Mouse (Mus musculus) MEL (cell line): Measurements from ENCODE around the gene Oprm1. TPM values are rescaled to one million over a fixed set of nuclear protein-coding genes. Genes with fewer than 3 reads are reported as not detected.

ENCODE experiments used
- DNase-seq: peaks from one replicate; pipeline ENCODE4 v3.0.0; 2011; ENCODE audit warnings: low read depth, low spot score
- H3K27ac ChIP-seq: 2 replicates; pipeline ENCODE4 v1.5.1; 2012; ENCODE audit warnings: low read depth, mild to moderate bottlenecking, control low read depth, low read length, moderate library complexity; ENCODE audit not compliant: control insufficient read depth
- H3K27me3 ChIP-seq, 2 experiments: fragments of 150-350 bp in 1 of 2; sonication (generic) in 1 of 2; 2 replicates each; pipeline ENCODE4 v1.6.1; 2012; ENCODE audit warnings: low read length in 2 of 2, mild to moderate bottlenecking in 2 of 2, improper control_type of control experiment in 1 of 2, moderate library complexity in 1 of 2; ENCODE audit not compliant: insufficient read depth in 2 of 2, control insufficient read depth in 1 of 2
- H3K36me3 ChIP-seq, 2 experiments: 2 replicates each; pipeline ENCODE4 v1.6.1; 2012 to 2014; ENCODE audit warnings: low read length in 2 of 2, improper control_type of control experiment in 1 of 2, inconsistent platforms in 1 of 2, mild to moderate bottlenecking in 1 of 2; ENCODE audit not compliant: insufficient read depth in 2 of 2, control insufficient read depth in 1 of 2
- H3K4me1 ChIP-seq, 2 experiments: fragments of 150-350 bp in 1 of 2; sonication (generic) in 1 of 2; 2 replicates each; pipeline ENCODE4 v1.6.1; 2012; ENCODE audit warnings: low read length in 2 of 2, improper control_type of control experiment in 1 of 2, mild to moderate bottlenecking in 1 of 2; ENCODE audit not compliant: insufficient read depth in 2 of 2, control insufficient read depth in 1 of 2
- H3K4me3 ChIP-seq, 2 experiments: fragments of 150-350 bp in 1 of 2; sonication (generic) in 1 of 2; 2 replicates each; pipeline ENCODE4 v1.5.1; 2012; ENCODE audit warnings: low read depth in 2 of 2, low read length in 2 of 2, mild to moderate bottlenecking in 2 of 2, moderate library complexity in 2 of 2, control low read depth in 1 of 2, improper control_type of control experiment in 1 of 2; ENCODE audit not compliant: control insufficient read depth in 1 of 2, insufficient read depth in 1 of 2
- H3K79me2 ChIP-seq: 2 replicates; pipeline ENCODE4 v1.6.1; 2012; ENCODE audit warnings: mild to moderate bottlenecking, low read length, moderate library complexity; ENCODE audit not compliant: control insufficient read depth, poor library complexity, insufficient read depth
- H3K9ac ChIP-seq: 2 replicates; pipeline ENCODE4 v1.6.1; 2012; ENCODE audit warnings: low read depth, mild to moderate bottlenecking, control low read depth, low read length, moderate library complexity; ENCODE audit not compliant: control insufficient read depth, poor library complexity, severe bottlenecking
- H3K9me3 ChIP-seq: fragments of 150-350 bp; sonication (generic); replicated peaks from 2 replicates; pipeline ENCODE4 v1.6.1; 2012; ENCODE audit warnings: mild to moderate bottlenecking, low read length, improper control_type of control experiment, moderate library complexity; ENCODE audit not compliant: insufficient read depth
- BHLHE40 ChIP-seq: IDR thresholded peaks from 2 replicates; pipeline ENCODE4 v1.6.1; 2012; ENCODE audit warnings: low read depth, mild to moderate bottlenecking, inconsistent platforms, low read length, improper control_type of control experiment, borderline replicate concordance
- CHD1 ChIP-seq: IDR thresholded peaks from 2 replicates; pipeline ENCODE4 v1.6.1; 2012; ENCODE audit warnings: low read depth, mild to moderate bottlenecking, inconsistent platforms, low read length, improper control_type of control experiment
- CTCF ChIP-seq, 3 experiments: IDR thresholded peaks in 2 of 3; conservative IDR thresholded peaks in 1 of 3; 2 replicates each; pipeline ENCODE4 v1.5.1; 2011 to 2012; ENCODE audit warnings: low read length in 3 of 3, low read depth in 2 of 3, mild to moderate bottlenecking in 2 of 3, improper control_type of control experiment in 1 of 3, inconsistent platforms in 1 of 3, mixed read lengths in 1 of 3, moderate library complexity in 1 of 3; ENCODE audit not compliant: control insufficient read depth in 1 of 3, insufficient read depth in 1 of 3, poor library complexity in 1 of 3, severe bottlenecking in 1 of 3
- ELF1 ChIP-seq: IDR thresholded peaks from 2 replicates; pipeline ENCODE4 v1.6.1; 2014; ENCODE audit warnings: low read depth, mild to moderate bottlenecking, inconsistent platforms, low read length, improper control_type of control experiment, moderate library complexity
- EP300 ChIP-seq, 2 experiments: IDR thresholded peaks; 2 replicates each; pipeline ENCODE4 v1.6.1; 2011; ENCODE audit warnings: improper control_type of control experiment in 2 of 2, low read length in 2 of 2, low read depth in 1 of 2, mild to moderate bottlenecking in 1 of 2
- ETS1 ChIP-seq: IDR thresholded peaks from 2 replicates; pipeline ENCODE4 v1.6.1; 2012; ENCODE audit warnings: low read depth, mild to moderate bottlenecking, inconsistent platforms, low read length, improper control_type of control experiment, moderate library complexity
- GATA1 ChIP-seq: IDR thresholded peaks from 2 replicates; pipeline ENCODE4 v1.6.1; 2011; ENCODE audit warnings: low read depth, low read length, improper control_type of control experiment
- JUND ChIP-seq: IDR thresholded peaks from 2 replicates; pipeline ENCODE4 v1.6.1; 2011; ENCODE audit warnings: low read depth, mild to moderate bottlenecking, improper control_type of control experiment, low read length
- MAFK ChIP-seq: IDR thresholded peaks from 2 replicates; pipeline ENCODE4 v1.6.1; 2011; ENCODE audit warnings: low read depth, mild to moderate bottlenecking, low read length, improper control_type of control experiment, borderline replicate concordance
- MAZ ChIP-seq: IDR thresholded peaks from 2 replicates; pipeline ENCODE4 v1.6.1; 2012; ENCODE audit warnings: low read depth, mild to moderate bottlenecking, inconsistent platforms, low read length, improper control_type of control experiment
- MEF2A ChIP-seq: IDR thresholded peaks from 2 replicates; pipeline ENCODE4 v1.6.1; 2014; ENCODE audit warnings: low read depth, mild to moderate bottlenecking, inconsistent platforms, low read length, improper control_type of control experiment; ENCODE audit not compliant: poor library complexity, insufficient replicate concordance, severe bottlenecking; ENCODE audit errors: extremely low read depth
- MYC ChIP-seq: IDR thresholded peaks from 2 replicates; pipeline ENCODE4 v1.6.1; 2011; ENCODE audit warnings: low read depth, mild to moderate bottlenecking, low read length, improper control_type of control experiment, moderate library complexity
- NRF1 ChIP-seq: IDR thresholded peaks from 2 replicates; pipeline ENCODE4 v1.6.1; 2014; ENCODE audit warnings: low read depth, mild to moderate bottlenecking, inconsistent platforms, low read length, improper control_type of control experiment, moderate library complexity; ENCODE audit not compliant: poor library complexity, insufficient read depth, severe bottlenecking
- POLR2A ChIP-seq, 2 experiments: IDR thresholded peaks; 2 replicates each; pipeline ENCODE4 v1.6.1; 2011 to 2012; ENCODE audit warnings: low read length in 2 of 2, mild to moderate bottlenecking in 2 of 2, control low read depth in 1 of 2, improper control_type of control experiment in 1 of 2, low read depth in 1 of 2, moderate library complexity in 1 of 2; ENCODE audit not compliant: control insufficient read depth in 1 of 2, insufficient read depth in 1 of 2, poor library complexity in 1 of 2
- POLR2AphosphoS2 ChIP-seq: IDR thresholded peaks from 2 replicates; pipeline ENCODE4 v1.6.1; 2011; ENCODE audit warnings: low read length, improper control_type of control experiment
- POLR2AphosphoS5 ChIP-seq: IDR thresholded peaks from 2 replicates; pipeline ENCODE4 v1.6.1; 2012; ENCODE audit warnings: low read depth, borderline replicate concordance, mild to moderate bottlenecking, inconsistent platforms, low read length, moderate library complexity, mixed read lengths
- RAD21 ChIP-seq: IDR thresholded peaks from 2 replicates; pipeline ENCODE4 v1.6.1; 2011; ENCODE audit warnings: mild to moderate bottlenecking, low read depth, low read length, improper control_type of control experiment
- SIN3A ChIP-seq: IDR thresholded peaks from 2 replicates; pipeline ENCODE4 v1.6.1; 2012; ENCODE audit warnings: low read length, improper control_type of control experiment, inconsistent platforms
- SMC3 ChIP-seq: IDR thresholded peaks from 2 replicates; pipeline ENCODE4 v1.6.1; 2011; ENCODE audit warnings: low read depth, low read length, improper control_type of control experiment
- TAL1 ChIP-seq: IDR thresholded peaks from 2 replicates; pipeline ENCODE4 v1.6.1; 2012; ENCODE audit warnings: mild to moderate bottlenecking, inconsistent platforms, low read length, moderate library complexity, mixed read lengths
- UBTF ChIP-seq: IDR thresholded peaks from 2 replicates; pipeline ENCODE4 v1.6.1; 2012; ENCODE audit warnings: low read depth, mild to moderate bottlenecking, inconsistent platforms, low read length, improper control_type of control experiment, moderate library complexity, borderline replicate concordance; ENCODE audit not compliant: insufficient read depth
- USF1 ChIP-seq: IDR thresholded peaks from 2 replicates; pipeline ENCODE4 v1.6.1; 2014; ENCODE audit warnings: low read depth, mild to moderate bottlenecking, inconsistent platforms, low read length, improper control_type of control experiment, moderate library complexity
- ZC3H11A ChIP-seq: IDR thresholded peaks from 2 replicates; pipeline ENCODE4 v1.6.1; 2012; ENCODE audit warnings: low read depth, mild to moderate bottlenecking, inconsistent platforms, low read length, improper control_type of control experiment
- ZMIZ1 ChIP-seq: IDR thresholded peaks from 2 replicates; pipeline ENCODE4 v1.6.1; 2012; ENCODE audit warnings: low read depth, mild to moderate bottlenecking, inconsistent platforms, low read length, improper control_type of control experiment, moderate library complexity
- ZNF384 ChIP-seq: IDR thresholded peaks from 2 replicates; pipeline ENCODE4 v1.6.1; 2012; ENCODE audit warnings: low read depth, mild to moderate bottlenecking, inconsistent platforms, low read length, improper control_type of control experiment
- polyA plus RNA-seq, 2 experiments: library from polyadenylated mRNA; stranded (reverse) in 1 of 2; unstranded in 1 of 2; fragments of >175 nt in 1 of 2; fragments of >200 nt in 1 of 2; gene quantifications; 2 replicates each; pipeline versions ENCODE4 v1.2.1 to v1.2.4; 2012; ENCODE audit warnings: low replicate concordance in 2 of 2, low read depth in 1 of 2; ENCODE audit not compliant: insufficient read length in 2 of 2, insufficient read depth in 1 of 2, missing spikeins in 1 of 2
- total RNA-seq: library from RNA; depleted of rRNA; stranded (reverse); fragments of 300-350 nt; gene quantifications from 2 replicates; pipeline ENCODE4 v1.2.3, GENCODE M21; 2012

The Oprm1 gene
- total and polyA plus RNA-seq, 3 experiments, result not detected

GRCm38 (mm10) chr10:7015199-7015598 is 256.9 kb downstream of the Oprm1 start:
- H3K36me3 ChIP-seq, result no peaks in the 10 kb centered on the region
- no peaks in the 10 kb centered on the region for H3K79me2 ChIP-seq
- TF ChIP-seq POLR2AphosphoS5, result no peak
- TF ChIP-seq UBTF, result no peak
- TF ChIP-seq ZNF384, result no peak
- TF ChIP-seq TAL1, result no peak
- no peak for TF ChIP-seq MYC
- TF ChIP-seq SIN3A, result no peak
- TF ChIP-seq NRF1, result no peak
- TF ChIP-seq USF1, result no peak
- no peak for TF ChIP-seq POLR2AphosphoS2
- TF ChIP-seq MAFK, result no peak
- no peak for TF ChIP-seq ETS1
- TF ChIP-seq BHLHE40, result no peak
- TF ChIP-seq, all 39 proteins: peak for 0
- Histone ChIP-seq H3K4me3 (no peak overlapping the region), H3K27ac (no peak overlapping the region), H3K9ac (no peak overlapping the region), H3K9me3 (no peaks in the 10 kb centered on the region), H3K4me1 (no peaks in the 10 kb centered on the region), H3K27me3 (no peaks in the 10 kb centered on the region)
- no peak for DNase-seq

GRCm38 (mm10) chr10:7019781-7020386 is 261.6 kb downstream of the Oprm1 start:
- no peaks in the 10 kb centered on the region for H3K27me3 ChIP-seq
- H3K79me2 ChIP-seq, result no peaks in the 10 kb centered on the region
- no peak overlapping the region for H3K9ac ChIP-seq
- DNase-seq, result no peak
- H3K4me1 ChIP-seq, result no peaks in the 10 kb centered on the region
- H3K36me3 ChIP-seq, result no peaks in the 10 kb centered on the region
- H3K9me3 ChIP-seq, result no peaks in the 10 kb centered on the region
- H3K4me3 ChIP-seq, result no peak overlapping the region
- H3K27ac ChIP-seq, result no peak overlapping the region
- no peak for TF ChIP-seq SIN3A
- TF ChIP-seq POLR2AphosphoS2, result no peak
- no peak for TF ChIP-seq CHD1
- TF ChIP-seq JUND, result no peak
- TF ChIP-seq GATA1, result no peak
- TF ChIP-seq SMC3, result no peak
- TF ChIP-seq MAFK, result no peak
- no peak for TF ChIP-seq ELF1
- TF ChIP-seq EP300 (IDR thresholded peaks at IDR 0.05; ENCODE audit: low read depth in 1 of 2, low read length in 2 of 2), result no peak
- no peak for TF ChIP-seq CTCF (IDR thresholded peaks at IDR 0.05 in 2 of 3, conservative IDR thresholded peaks at IDR 0.05 in 1 of 3; ENCODE audit: control insufficient read depth in 1 of 3, insufficient read depth in 1 of 3, low read depth in 2 of 3, low read length in 3 of 3, poor library complexity in 1 of 3, severe bottlenecking in 1 of 3)
- TF ChIP-seq RAD21, result no peak
- no peak for TF ChIP-seq MEF2A
- no peak for TF ChIP-seq MYC
- no peak for TF ChIP-seq ZC3H11A
- no peak for TF ChIP-seq UBTF
- TF ChIP-seq ZNF384, result no peak
- no peak for TF ChIP-seq ZMIZ1
- no peak for TF ChIP-seq ETS1
- no peak for TF ChIP-seq MAZ
- no peak for TF ChIP-seq POLR2A (IDR thresholded peaks at IDR 0.05; ENCODE audit: control insufficient read depth in 1 of 2, insufficient read depth in 1 of 2, low read depth in 1 of 2, low read length in 2 of 2, poor library complexity in 1 of 2)
- TF ChIP-seq, all 39 proteins: peak for 0
